Mouse (Mus musculus) Patski (cell line): Measurements from ENCODE around the gene Cnr2. TPM values are rescaled to one million over a fixed set of nuclear protein-coding genes. Genes with fewer than 3 reads are reported as not detected.

ENCODE experiments used
- ATAC-seq: fragments of 100-300 bp; one replicate; pipeline ENCODE4 v1.8.0; 2021
- CTCF ChIA-PET: fragments of 350-600 bp; sonication (Branson Sonifier 250); formaldehyde crosslinking; loops from one replicate; lab custom pipeline; 2022; ENCODE audit warnings: inconsistent platforms; lab: Charles Lee
- POLR2A ChIA-PET: fragments of 350-600 bp; sonication (Branson Sonifier 250); formaldehyde crosslinking; loops from one replicate; lab custom pipeline; 2022; ENCODE audit warnings: antibody characterized with exemption, inconsistent platforms; lab: Charles Lee
- DNase-seq: peaks from one replicate; pipeline ENCODE4 v3.0.0-alpha.2; 2011; ENCODE audit warnings: low read depth, low spot score
- H3K27me3 ChIP-seq: fragments of 371-371 bp; one replicate; pipeline ENCODE4 v1.5.1; 2021
- CTCF ChIP-seq: fragments of 100-300 bp; IDR thresholded peaks from one replicate; pipeline ENCODE4 v1.5.1; 2021
- in situ Hi-C: fragments of 300-500 bp; cut with MboI; formaldehyde crosslinking; loops from 3 replicates; pipeline ENCODE4 v1.11.1; 2018; ENCODE audit warnings: low pct_unique_long_range_greater_than_20kb, mixed read lengths
- polyA plus RNA-seq: library from polyadenylated mRNA; unstranded; gene quantifications from one replicate; pipeline ENCODE4 v1.2.3, GENCODE M21; 2021

The Cnr2 gene
- polyA plus RNA-seq, 1 experiment from 2014 or later, result 0.03 TPM

GRCm38 (mm10) chr4:135969070-135969750 lies 74.0 kb downstream of the Cnr2 start:
- CTCF ChIA-PET, result interaction anchor here (1.2 kb wide), 1 partner anchor 14 kb away, joined by 3 read pairs; no protein-coding TSS in a partner anchor
- TF ChIP-seq CTCF, result no peak
- in situ Hi-C loops, result no loop called here

More at GRCm38 (mm10) chr4:135969070-135969750, 74.0 kb downstream of the Cnr2 start:
- DNase-seq, result no peak
- no peaks in the 10 kb centered on the region for H3K27me3 ChIP-seq
- POLR2A ChIA-PET, result no interaction called here
- ATAC-seq, result no peak

Other genes starting within 250 kb of the Cnr2 start
- 3.1 TPM for gene Ifnlr1, start 209.1 kb upstream of the Cnr2 start, polyA plus RNA-seq
- gene Il22ra1, start 167.2 kb upstream of the Cnr2 start, polyA plus RNA-seq, result not detected
- gene Myom3, start 135.7 kb upstream of the Cnr2 start, polyA plus RNA-seq, result 0.18 TPM
- 89.0 TPM for gene Srsf10, start 39.6 kb upstream of the Cnr2 start, polyA plus RNA-seq
- 105 TPM for gene Pnrc2, start 21.5 kb upstream of the Cnr2 start, polyA plus RNA-seq
- gene Fuca1, start 25.3 kb downstream of the Cnr2 start, polyA plus RNA-seq, result 44.4 TPM
- gene Hmgcl, start 51.1 kb downstream of the Cnr2 start, polyA plus RNA-seq, result 35.2 TPM
- gene Gale, start 68.3 kb downstream of the Cnr2 start, polyA plus RNA-seq, result 12.4 TPM
- gene Lypla2, start 77.2 kb downstream of the Cnr2 start, polyA plus RNA-seq, result 46.2 TPM
- gene Pithd1, start 91.9 kb downstream of the Cnr2 start, polyA plus RNA-seq, result 25.7 TPM
- 22.6 TPM for gene Eloa, start 126.4 kb downstream of the Cnr2 start, polyA plus RNA-seq
- gene Rpl11, start 158.0 kb downstream of the Cnr2 start, polyA plus RNA-seq, result 665 TPM
- gene Id3, start 248.1 kb downstream of the Cnr2 start, polyA plus RNA-seq, result 175 TPM